Mouse (Mus musculus) mouse embryonic stem cell (cell line): ENCODE data around the gene Tiam2.

Source experiments
- in situ Hi-C, 2 experiments: fragments of 300-500 bp; cut with MboI; formaldehyde crosslinking; loops; 1 replicate in 1 of 2; 3 replicates in 1 of 2; pipeline ENCODE4 v1.14.3; 2019 to 2020; ENCODE audit warnings: low sequenced_read_pairs in 2 of 2, low pct_unique_long_range_greater_than_20kb in 1 of 2, mixed read lengths in 1 of 2; ENCODE audit not compliant: unreplicated experiment in 1 of 2

The Tiam2 gene

DNA sequence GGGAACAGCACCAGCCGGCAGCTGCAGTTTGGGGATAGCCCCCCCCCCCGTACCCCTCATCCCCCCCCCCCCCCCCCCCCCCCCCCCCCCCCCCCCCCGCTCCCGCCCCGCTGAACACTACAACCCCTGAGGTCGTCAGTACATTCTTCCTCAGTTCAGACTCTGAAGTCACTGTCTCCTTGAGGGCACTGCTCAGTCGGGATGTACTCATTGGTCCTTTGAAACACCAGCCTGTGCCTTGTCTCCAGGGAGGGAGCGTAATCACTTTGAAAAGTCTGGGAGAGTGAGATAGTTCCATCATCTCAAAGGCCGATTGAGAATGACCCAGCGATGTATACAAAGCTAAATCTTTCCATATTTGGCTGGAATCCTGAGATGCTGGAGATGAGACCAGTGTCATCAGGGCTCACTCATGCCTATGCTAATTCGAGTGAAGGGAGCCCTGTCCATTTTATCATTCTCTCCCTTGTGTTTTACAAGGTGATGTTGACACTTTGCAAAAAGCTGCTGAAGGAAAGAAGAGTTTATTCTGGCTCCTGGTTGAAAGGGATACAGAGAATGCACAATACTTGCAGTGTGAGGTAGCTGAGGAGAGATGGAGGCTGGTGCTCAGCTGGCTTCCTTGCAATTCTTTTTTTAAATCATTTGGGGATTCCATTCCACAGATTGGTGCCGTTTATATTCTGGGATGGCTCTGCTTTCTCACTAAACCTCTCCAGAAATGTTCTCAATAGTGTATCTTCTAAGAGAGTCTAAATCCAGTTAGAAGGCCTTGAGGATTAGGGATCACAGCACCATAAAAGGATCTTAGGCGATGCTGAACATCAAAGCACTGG lies 53.6 kb downstream of the Tiam2 start:
- in situ Hi-C loops = no loop called here

DNA sequence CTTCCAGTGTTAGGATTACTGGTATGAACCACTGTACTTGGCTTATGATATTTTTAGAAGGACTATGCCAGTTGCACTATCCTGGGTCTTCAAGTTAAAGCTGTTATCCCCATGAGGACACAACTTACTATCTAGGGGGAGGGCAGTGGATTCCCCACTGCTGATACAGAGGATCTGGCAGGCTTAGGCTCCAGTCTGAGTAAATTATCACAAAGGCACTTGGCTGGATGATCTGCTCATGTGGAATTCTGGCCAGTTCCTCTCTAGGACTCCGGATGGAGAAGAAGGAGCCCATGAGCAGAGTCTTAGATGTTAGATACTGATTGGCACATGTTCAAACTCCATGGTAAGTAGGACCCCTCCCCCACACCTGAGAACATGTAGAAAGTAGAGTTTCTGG lies 59.0 kb downstream of the Tiam2 start:
- in situ Hi-C loops = no loop called here

DNA sequence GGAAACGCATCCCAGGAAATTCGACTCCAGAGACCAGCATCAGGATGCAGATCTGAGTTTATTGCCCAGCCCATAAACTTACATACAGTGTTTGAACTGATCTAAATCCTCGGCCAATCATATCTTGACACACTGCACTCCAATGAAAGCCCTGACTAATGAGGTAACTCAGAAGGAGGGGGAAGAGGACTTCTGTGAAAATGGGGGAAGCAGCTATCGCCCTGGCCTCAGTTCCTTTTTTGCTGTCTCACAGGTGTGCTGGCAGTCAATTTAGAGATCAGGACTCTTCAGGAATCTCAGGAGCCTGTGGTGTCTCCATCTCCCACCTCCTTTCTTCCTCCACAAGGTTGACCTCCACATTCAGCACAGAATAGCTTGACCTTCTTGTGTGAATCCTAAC lies 61.4 kb downstream of the Tiam2 start:
- in situ Hi-C loops = no loop called here

DNA sequence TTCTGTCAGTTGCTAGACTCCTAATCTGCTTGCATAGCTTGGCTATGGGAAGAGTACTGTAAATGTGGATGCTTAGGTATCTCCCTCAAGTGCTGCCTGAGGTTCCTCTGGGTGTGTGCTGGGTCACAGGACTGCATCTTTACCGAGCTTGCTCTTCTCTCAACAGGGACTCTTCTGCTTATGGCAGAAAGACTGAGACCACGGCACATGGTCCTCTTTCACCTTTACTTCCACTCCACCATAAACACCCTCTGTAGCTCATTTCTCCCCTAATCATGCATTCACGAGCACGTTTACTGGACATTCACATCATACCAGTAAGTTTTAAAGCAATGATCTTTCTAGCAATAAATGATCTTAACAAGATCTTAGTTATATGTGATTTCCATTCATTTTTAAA lies 63.4 kb downstream of the Tiam2 start:
- in situ Hi-C loops = no loop called here

DNA sequence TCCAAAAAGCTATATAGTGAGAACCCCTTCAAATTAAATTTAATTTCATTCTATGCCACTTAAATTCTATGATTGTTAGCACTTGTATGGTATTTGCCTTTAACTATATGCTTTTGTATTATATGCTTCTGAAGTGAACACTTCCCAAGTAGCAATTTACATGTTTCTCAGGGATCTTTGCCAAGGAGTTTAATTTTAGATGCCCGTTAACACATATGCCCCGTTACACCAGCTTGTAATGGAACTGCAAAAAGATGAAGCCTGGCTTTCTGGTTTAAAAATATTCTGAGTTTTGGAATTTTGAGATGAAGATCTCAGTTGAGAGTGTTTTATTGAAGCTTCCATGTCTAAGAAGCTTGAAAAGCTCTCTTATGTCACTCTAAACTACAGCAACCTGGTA lies 67.6 kb downstream of the Tiam2 start:
- in situ Hi-C loops = no loop called here

DNA sequence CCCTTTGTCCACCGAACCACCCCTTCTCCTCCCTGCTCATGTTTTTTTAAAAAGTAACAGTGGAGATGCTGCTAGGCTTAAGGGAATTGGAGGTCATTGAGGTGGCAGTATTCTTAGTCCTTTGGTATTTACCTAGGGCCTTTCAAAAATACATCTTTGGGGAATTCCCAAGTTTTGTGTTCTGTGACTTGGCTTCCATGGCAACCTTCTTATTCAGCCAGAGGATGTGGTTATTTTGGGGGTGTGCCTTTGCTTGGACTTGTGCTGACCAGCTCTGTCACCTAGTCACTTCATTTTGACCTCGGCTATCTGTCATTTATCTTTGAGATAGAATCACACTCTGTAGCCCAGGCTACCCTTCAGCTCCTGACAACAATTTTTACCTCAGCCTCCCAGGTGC lies 68.6 kb downstream of the Tiam2 start:
- in situ Hi-C loops = no loop called here

DNA sequence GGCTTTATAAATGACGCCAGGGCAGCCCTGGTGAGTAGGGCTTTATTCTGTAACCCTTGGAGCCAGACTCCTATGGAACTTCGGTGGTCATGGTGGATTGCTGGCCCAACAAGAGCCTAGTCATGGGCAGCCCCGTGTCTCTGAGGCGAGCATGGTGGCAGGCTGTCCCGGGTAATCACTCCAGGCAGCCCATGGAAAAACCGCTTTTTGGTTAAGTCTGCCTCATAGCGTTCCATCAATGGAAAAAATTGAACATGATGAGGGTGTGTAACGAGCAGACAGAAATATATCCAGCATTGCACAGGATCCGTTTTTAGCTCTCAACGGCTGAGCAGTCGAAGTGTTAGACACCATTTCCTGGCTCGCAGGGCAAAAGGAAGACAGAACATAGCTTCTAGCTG lies 70.5 kb downstream of the Tiam2 start:
- in situ Hi-C loops = no loop called here

DNA sequence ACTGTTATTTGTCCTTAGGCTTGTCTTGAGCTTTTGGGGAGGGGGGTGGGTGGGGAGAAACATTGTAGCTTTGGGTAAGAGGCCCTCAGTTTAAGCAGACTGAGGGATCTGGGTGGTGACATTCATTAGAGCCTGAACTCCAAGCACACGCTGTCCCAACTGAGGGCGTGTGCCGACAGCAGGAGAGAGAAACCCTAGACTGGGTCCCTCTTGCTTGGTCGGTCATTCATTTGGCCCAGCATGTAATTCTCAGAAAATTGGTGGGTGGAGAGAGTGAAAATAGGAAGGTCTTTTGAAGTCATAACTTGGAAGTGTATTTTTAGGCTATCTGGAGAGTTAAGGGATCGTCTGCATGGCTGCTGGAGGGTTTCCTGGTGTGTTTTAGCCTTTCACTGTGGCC lies 71.5 kb downstream of the Tiam2 start:
- in situ Hi-C loops = no loop called here

DNA sequence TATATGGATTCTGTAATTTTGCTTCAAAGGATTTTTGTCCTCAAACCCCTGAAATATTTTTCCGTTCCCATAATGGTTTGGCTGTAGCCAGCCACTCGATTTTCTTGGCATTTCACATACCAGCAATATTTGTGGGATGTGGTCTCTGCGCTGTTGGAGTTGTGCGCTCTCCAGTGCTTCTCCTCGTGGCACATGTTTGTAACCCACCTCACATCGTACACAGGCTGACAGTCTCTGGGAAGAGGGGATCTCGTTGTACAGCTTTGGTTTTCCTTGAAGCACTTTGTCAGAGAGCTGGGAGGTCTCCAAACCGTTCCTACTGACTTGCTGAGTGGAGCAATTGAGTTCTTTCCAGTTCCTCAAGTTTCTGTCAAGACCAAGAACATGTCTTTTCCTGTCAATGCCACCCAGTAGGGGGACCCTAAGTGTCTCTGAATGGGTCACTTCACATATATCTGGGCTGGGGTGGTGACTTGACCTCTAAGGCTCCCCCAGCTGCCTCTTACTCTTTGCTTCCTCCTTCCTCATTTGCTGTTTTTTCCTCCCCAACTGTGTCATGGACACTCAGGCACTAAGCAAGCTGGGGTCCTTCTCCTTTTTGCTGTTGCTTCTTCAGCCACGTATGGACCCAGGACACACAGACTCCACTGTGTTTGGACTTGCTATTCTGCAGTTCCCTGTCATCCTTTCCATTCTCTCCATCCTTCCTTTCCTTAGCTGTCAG lies 79.1 kb downstream of the Tiam2 start:
- in situ Hi-C loops = no loop called here

DNA sequence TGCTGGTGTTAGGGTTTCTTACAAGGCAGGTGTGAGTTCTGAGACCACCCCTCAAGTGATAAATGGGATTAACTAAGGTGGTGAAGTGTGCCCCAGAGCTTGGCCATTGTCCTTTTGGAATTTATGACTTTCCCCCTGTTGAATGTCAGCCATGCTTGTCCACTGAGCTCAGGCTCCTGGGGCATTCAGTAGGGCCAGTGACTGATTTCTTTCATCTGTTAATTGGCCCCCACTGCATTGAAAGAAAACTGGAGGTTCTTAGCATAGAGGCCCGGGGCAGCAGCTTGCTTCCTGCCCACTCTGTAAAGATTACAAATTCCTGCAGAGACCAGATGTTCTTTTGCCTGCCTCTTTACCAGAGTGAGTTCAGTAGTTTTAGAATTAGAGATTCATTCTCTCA lies 80.7 kb downstream of the Tiam2 start:
- in situ Hi-C loops = no loop called here

DNA sequence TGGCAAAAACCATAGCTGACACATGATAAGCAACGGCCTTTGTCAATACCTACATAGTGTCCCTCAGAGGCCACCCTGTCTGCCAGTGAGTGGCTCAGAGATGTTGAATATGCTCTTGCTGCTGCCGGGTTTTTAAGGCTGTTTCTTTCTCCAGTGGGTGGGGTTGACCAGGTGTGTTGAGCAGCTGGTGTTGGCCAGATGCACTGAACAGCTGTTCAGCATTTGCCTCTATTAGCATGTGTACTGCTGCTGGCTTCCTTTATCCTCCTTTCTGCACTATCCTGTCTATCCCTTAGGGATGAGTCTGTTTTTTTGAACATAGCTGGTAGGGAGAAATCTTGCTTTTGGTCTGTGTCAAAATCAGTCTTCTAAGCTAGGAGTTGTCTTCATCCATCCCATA lies 83.9 kb downstream of the Tiam2 start:
- in situ Hi-C loops = no loop called here

DNA sequence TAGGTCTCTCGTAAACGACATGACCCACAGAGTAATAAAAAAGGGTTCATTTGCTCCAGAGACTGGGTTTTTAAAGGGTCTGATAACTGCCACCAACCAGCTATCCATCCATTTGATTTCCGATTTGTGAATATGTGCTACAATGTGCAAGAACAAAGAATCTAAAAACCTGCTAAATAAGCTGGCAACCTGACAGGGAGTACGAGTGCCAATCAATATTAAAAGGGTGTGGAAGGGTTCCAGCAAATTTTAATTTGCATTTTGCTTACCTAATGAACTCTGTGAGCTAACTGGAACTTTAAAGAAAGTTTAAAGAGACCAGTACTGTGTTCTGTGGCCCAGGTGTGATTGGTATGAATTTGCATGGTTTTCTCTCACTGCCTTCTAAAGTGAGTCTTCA lies 86.4 kb downstream of the Tiam2 start:
- in situ Hi-C loops = no loop called here

DNA sequence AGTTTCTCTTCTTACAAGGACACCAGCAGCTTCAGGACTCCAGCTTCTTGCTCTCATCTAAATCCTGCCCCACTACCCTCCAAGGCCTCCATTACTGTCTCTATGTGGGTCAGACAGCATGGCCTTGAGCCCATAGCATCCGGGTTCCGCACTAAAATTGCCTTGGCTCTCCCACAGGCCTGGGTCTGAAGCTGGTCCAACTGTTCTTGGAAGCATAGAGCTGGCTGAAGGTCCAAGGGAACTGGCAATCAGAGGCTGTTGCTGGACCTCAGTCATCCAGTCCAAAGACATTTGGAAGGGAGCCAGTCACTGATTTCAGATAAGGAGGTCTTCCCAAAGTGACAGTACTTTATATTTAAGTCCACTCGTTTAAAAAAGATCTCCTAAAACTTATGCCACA lies 89.2 kb downstream of the Tiam2 start:
- in situ Hi-C loops = no loop called here

DNA sequence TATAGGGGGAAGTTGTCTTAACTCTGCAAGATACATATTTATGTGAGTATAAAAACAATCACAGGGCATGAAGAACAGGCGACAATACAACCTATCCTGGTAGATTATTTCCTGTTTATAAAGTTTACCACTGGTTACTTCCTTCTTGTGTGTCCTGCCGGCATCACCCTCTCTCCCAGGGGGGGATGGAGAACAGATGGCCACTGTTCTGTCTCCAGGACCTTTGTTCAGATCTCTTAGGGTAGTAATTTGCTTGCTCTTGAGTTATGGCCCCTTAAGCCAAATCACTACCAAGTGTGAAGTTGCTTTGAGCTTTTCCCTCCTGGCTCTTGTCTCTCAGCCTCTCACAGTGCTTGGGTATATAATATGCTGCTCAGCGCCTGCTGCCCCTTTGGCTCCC lies 90.0 kb downstream of the Tiam2 start:
- in situ Hi-C loops = no loop called here

DNA sequence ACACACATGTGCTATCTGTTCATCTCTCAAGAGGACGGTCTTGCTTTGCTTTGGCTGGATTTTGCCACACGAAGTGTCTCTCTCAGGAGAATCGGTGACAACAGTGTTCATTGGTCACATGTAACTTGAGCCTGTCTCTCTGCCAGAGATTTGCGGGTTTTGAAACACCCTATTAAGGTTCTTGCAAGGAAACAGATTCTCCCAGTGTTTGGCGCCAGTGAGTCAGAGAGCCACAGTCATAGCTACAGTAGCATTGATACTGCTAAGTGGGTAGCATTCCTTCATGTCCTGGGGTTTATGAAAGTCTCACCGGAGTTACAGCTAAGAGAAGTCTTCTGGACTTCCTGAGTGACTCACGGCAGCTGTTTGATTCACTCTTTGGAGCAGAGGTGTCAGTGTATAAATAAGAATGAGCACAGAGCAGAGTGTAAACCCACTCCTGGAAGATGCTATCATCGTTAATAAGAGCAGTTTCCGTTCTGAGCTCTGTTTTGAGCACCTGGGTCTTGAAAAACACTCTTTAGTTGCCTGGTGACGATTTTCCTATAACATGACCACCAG lies 93.1 kb downstream of the Tiam2 start:
- in situ Hi-C loops = no loop called here

DNA sequence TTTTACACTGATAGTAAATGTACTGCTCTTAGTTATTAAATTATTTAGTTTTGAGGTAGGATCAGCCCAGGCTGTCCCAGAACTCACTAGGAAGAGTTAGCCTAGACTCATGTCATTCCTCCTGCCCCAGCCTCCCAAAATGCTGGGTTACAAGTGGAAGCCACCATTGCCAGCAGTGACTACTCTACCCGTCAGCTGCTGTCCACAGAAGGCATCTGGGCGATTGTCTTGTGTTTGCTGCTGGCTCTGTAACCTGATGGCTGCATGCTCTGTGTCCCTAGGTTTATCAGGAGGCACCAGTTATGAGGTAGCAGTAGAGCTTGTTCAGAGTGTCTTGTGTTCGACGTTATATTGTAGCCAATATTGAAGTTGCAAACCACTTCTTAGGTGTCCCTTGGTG lies 93.8 kb downstream of the Tiam2 start:
- in situ Hi-C loops = no loop called here

DNA sequence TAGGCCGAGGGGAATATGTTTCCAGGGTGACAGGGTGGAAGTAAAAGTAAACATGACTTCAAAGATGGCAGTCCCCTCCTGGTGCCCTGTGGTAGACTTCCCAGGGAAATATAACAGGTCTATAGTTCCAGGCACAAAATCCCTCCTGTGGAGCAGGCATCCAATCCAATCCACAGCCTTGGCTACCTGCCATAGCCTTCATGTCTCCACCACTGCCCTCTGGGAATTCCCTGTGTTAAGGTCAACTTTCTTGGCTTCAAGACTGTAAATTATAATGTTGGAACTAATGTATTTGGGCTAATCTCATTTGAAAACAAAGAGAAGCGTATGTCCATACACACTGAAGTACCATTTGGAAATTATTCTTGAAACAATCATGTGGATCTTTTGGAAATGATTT lies 97.0 kb downstream of the Tiam2 start:
- in situ Hi-C loops = no loop called here

DNA sequence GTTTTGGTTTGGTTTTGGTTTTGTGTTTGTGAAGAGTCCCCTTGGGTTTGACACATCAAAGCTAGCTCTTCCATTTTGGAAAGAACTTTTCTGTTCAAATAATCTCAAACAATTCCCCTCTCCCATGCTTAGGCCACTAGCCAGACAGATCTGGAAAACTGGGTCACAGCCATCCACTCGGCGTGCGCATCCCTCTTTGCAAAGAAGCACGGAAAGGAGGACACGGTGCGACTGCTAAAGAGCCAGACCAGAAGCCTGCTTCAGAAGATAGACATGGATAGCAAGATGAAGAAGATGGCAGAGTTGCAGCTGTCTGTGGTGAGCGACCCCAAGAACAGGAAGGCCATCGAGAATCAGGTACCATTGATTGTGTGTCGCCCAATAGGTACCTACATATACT lies 102.3 kb downstream of the Tiam2 start:
- in situ Hi-C loops = loop anchor here in 1 of 2 experiments (25.0 kb wide), 1 partner anchor 166 kb away; no protein-coding TSS in a partner anchor

DNA sequence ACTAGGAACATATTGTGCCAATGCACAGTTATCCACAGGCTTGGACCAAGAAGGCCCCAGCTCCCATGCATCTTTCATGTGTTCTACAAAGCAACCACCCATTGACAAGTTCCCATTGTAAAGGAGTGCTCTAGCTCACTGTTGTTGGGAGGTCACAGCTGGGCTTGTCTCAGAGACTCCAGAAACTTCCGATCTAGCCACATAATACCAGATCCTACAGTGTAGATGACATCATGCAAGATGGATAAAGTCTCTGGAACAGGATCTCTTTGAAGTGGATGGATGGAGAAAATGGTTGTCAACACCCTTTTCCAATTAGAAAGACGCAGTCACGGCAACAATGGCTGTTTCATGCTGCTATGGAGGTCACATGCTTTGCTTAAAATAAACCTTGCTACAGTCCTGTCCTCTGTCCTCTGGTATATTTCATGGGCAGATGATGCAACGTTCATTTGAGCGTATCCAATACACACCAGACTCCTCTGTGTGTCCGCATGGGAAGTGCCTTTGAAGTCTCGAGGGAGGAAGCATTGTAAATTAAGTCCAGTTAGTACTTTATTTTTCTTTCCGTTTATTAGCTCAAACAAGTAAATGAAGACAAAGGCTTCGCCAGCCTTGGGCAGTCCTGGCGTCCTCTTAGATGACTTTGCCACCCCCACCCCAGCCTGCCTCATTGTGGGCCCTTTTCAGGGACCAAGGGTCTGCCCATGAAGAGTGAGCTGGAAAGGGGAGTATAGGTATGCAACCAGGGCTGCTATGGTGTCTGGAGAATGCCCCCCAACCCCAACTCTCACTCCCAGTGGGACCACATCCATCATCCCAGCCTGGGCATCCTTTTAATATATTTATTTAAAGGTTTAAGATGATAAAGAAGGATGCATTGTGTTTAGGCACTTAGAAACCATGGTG lies 106.5 kb downstream of the Tiam2 start:
- in situ Hi-C loops = loop anchor here (10.0 to 25.0 kb wide), 2 partner anchors 168 to 171 kb away; no protein-coding TSS in a partner anchor
